Mouse (Mus musculus) CD4-positive helper T cell, adult 2 months (primary cell): ENCODE results near the gene Cebpe.

Experiments used
- DNase-seq: peaks from one replicate; pipeline ENCODE4 v3.0.0-alpha.2; 2012; ENCODE audit warnings: low read depth, missing footprints, low spot score

Cebpe gene

GRCm38 (mm10) chr14:54712074-54712473 is at the start of gene Cebpe:
Cebpe (minus strand) TSS chr14:54712174.
- no peak for DNase-seq

GRCm38 (mm10) chr14:54756382-54756781 is 44.4 kb upstream of the Cebpe start:
- DNase-seq, result no peak

GRCm38 (mm10) chr14:54754602-54755018 is 42.6 kb upstream of the Cebpe start:
- DNase-seq, result no peak

GRCm38 (mm10) chr14:54753986-54754601 is 42.1 kb upstream of the Cebpe start:
- DNase-seq, result no peak

- no peak for DNase-seq
Observed at GRCm38 (mm10) chr14:54752938-54753337, 41.0 kb upstream of the Cebpe start.

- no peak for DNase-seq
Observed at GRCm38 (mm10) chr14:54751768-54752167, 39.8 kb upstream of the Cebpe start.

GRCm38 (mm10) chr14:54749238-54749637 is 37.3 kb upstream of the Cebpe start:
- no peak for DNase-seq

- no peak for DNase-seq
Observed at GRCm38 (mm10) chr14:54747942-54748917, 36.3 kb upstream of the Cebpe start.

GRCm38 (mm10) chr14:54746038-54746437 is 34.1 kb upstream of the Cebpe start:
- DNase-seq, result no peak

- DNase-seq, result no peak
Observed at GRCm38 (mm10) chr14:54744473-54744872, 32.5 kb upstream of the Cebpe start.

GRCm38 (mm10) chr14:54742375-54742774 is 30.4 kb upstream of the Cebpe start:
- no peak for DNase-seq

GRCm38 (mm10) chr14:54741721-54742120 is 29.7 kb upstream of the Cebpe start:
- DNase-seq, result no peak

GRCm38 (mm10) chr14:54737634-54738033 is 25.7 kb upstream of the Cebpe start:
- DNase-seq, result no peak

GRCm38 (mm10) chr14:54736555-54737552 is 24.9 kb upstream of the Cebpe start:
- no peak for DNase-seq

- DNase-seq, result no peak
Observed at GRCm38 (mm10) chr14:54735221-54735620, 23.2 kb upstream of the Cebpe start.

GRCm38 (mm10) chr14:54734004-54734403 is 22.0 kb upstream of the Cebpe start:
- no peak for DNase-seq

- no peak for DNase-seq
Observed at GRCm38 (mm10) chr14:54732206-54732605, 20.2 kb upstream of the Cebpe start.

- no peak for DNase-seq
Observed at GRCm38 (mm10) chr14:54730305-54730704, 18.3 kb upstream of the Cebpe start.

GRCm38 (mm10) chr14:54728823-54729653 is 17.1 kb upstream of the Cebpe start:
- DNase-seq, result no peak

- DNase-seq, result no peak
Observed at GRCm38 (mm10) chr14:54727565-54727964, 15.6 kb upstream of the Cebpe start.

GRCm38 (mm10) chr14:54724049-54724448 is 12.1 kb upstream of the Cebpe start:
- DNase-seq, result no peak
